Mouse (Mus musculus): Measurements from ENCODE around the gene Glp2r. TPM values are rescaled to one million over a fixed set of nuclear protein-coding genes. Genes with fewer than 3 reads are reported as not detected.

Gene Glp2r
- polyA plus RNA-seq, 1 experiment from 2014 or later = 0.03 TPM

- no peak for DNase-seq (ENCODE audit: low spot score)
These were observed 39.9 kb downstream of the Glp2r start for GRCm38 (mm10) chr11:67731056-67731455.

- no peak for DNase-seq (ENCODE audit: low spot score)
These were observed 42.2 kb downstream of the Glp2r start for GRCm38 (mm10) chr11:67728726-67729125.

GRCm38 (mm10) chr11:67727095-67727494 lies 43.9 kb downstream of the Glp2r start:
- DNase-seq (ENCODE audit: low spot score) = no peak

GRCm38 (mm10) chr11:67723231-67724013 lies 47.5 kb downstream of the Glp2r start:
- DNase-seq (ENCODE audit: low spot score) = no peak

GRCm38 (mm10) chr11:67722399-67723156 lies 48.4 kb downstream of the Glp2r start:
- DNase-seq (ENCODE audit: low spot score) = no peak

- no peak for DNase-seq (ENCODE audit: low spot score)
These were observed 49.5 kb downstream of the Glp2r start for GRCm38 (mm10) chr11:67721485-67721884.

GRCm38 (mm10) chr11:67715382-67715781 lies 55.6 kb downstream of the Glp2r start:
- DNase-seq (ENCODE audit: low spot score) = no peak

- DNase-seq (ENCODE audit: low spot score) = no peak
These were observed 58.0 kb downstream of the Glp2r start for GRCm38 (mm10) chr11:67712976-67713375.

GRCm38 (mm10) chr11:67694703-67695376 lies 76.1 kb downstream of the Glp2r start, which contains the start of gene Rcvrn:
TSS of gene Rcvrn (plus strand) at chr11:67695326.
- DNase-seq (ENCODE audit: low spot score) = no peak

- DNase-seq (ENCODE audit: low spot score) = no peak
These were observed 84.8 kb downstream of the Glp2r start for GRCm38 (mm10) chr11:67686109-67686508.

GRCm38 (mm10) chr11:67681871-67682270 lies 89.1 kb downstream of the Glp2r start:
- no peak for DNase-seq (ENCODE audit: low spot score)

- no peak for DNase-seq (ENCODE audit: low spot score)
These were observed 91.0 kb downstream of the Glp2r start for GRCm38 (mm10) chr11:67679930-67680329.

GRCm38 (mm10) chr11:67679300-67679699 lies 91.7 kb downstream of the Glp2r start:
- DNase-seq (ENCODE audit: low spot score) = no peak

- DNase-seq (ENCODE audit: low spot score) = peak; percentile 53
These were observed 95.1 kb downstream of the Glp2r start for GRCm38 (mm10) chr11:67675562-67676540.

GRCm38 (mm10) chr11:67672140-67672539 lies 98.8 kb downstream of the Glp2r start:
- DNase-seq (ENCODE audit: low spot score) = no peak

GRCm38 (mm10) chr11:67670031-67670430 lies 100.9 kb downstream of the Glp2r start:
- no peak for DNase-seq (ENCODE audit: low spot score)

- DNase-seq (ENCODE audit: low spot score) = no peak
These were observed 102.4 kb downstream of the Glp2r start for GRCm38 (mm10) chr11:67668460-67669007.

GRCm38 (mm10) chr11:67667531-67668332 lies 103.2 kb downstream of the Glp2r start:
- no peak for DNase-seq (ENCODE audit: low spot score)

- DNase-seq (ENCODE audit: low spot score) = no peak
These were observed 104.8 kb downstream of the Glp2r start for GRCm38 (mm10) chr11:67666129-67666528.

GRCm38 (mm10) chr11:67664918-67665317 lies 106.0 kb downstream of the Glp2r start:
- DNase-seq (ENCODE audit: low spot score) = no peak

Data from thymus, postnatal 0 days (tissue).